Mouse (Mus musculus): Measurements from ENCODE around the gene Tbcc.

The Tbcc gene

GRCm38 (mm10) chr17:46912331-46912730 lies 21.8 kb downstream of the Tbcc start:
- peak; percentile 86 for DNase-seq

- no peak for DNase-seq
Measured at GRCm38 (mm10) chr17:46915129-46915528, 24.6 kb downstream of the Tbcc start.

- DNase-seq = no peak
Measured at GRCm38 (mm10) chr17:46918951-46919350, 28.5 kb downstream of the Tbcc start.

DNA sequence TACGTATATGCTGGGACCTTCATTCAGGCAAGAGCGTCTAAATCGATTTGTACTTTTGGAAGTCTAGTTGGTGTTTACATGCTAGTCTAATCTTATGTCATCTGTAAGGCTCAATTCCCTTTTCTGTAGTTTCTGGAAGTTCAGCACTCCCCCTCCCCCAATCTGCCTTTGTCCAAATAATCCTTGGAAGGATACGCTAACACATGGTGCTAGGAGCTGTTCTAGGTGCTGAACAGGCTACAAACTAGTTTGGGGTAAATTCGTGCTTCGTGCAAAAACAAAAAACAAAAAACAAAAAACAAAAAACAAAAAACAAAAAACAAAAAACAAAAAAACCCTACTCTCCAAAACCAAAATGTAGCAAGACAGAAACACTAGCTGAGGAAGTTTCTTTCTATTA lies 30.4 kb downstream of the Tbcc start:
- no peak for DNase-seq

GRCm38 (mm10) chr17:46926192-46926591 lies 35.7 kb downstream of the Tbcc start:
- DNase-seq = peak; percentile 83

GRCm38 (mm10) chr17:46926941-46927340 lies 36.5 kb downstream of the Tbcc start:
- no peak for DNase-seq

DNA sequence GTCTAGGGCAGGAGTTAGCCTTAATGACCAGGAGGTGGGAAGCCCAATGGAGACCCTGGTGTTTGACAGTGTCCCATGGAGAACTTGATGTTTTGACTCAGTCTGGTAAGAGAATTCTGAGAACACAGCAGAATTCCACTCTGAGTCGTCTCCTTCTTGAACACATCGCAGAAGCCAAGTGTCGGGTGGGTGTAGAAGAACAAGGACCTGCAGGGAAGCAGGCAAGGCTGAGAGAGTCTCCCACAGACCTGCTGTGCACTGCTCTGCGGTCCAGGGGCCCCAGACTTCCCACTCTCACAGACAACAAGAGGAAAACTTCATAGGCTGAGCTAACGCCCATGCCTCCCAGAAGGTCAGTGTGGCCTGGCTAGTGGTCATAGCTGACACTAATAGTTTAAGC lies 37.3 kb downstream of the Tbcc start:
- DNase-seq = no peak

- no peak for DNase-seq
Measured at GRCm38 (mm10) chr17:46929277-46929676, 38.8 kb downstream of the Tbcc start.

GRCm38 (mm10) chr17:46929897-46930296 lies 39.4 kb downstream of the Tbcc start:
- DNase-seq = no peak

- DNase-seq = no peak
Measured at GRCm38 (mm10) chr17:46932961-46933360, 42.5 kb downstream of the Tbcc start.

DNA sequence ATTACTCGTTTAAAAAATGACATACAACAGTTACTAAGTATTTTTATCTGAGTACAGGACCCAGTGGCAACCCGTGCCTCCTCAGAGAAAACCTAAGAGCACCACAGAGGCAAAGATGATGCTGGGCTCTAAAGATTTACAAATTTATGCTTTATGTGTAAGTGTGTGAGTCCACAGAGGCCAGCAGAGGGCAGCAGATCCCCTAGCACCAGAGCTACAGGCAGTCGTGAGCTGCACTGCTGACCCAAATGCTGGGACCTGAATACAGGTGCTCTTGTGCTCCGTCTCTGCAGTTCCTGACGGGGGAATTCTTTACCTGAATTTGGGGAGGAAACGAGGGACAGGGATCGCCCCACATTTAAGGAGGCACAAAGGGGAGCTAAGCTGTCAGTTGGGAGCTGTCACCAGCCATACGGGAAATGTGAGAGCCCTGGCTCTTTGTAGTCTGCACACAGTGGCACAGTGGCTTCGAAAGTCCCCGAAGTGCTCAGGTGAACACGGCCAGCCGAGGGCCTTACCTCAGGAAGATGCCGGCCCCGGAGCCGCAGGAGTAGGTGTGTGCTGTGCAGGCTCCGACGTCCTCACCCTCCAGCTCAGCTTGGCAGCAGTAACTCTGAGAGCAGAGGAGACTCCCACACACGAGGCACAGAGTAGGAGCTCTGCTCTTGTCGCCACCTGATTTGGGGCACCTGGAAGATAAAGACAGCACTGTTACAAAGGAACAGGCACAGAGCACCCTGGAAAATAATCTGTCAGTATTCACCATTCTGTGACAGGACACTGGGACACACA lies 43.3 kb downstream of the Tbcc start:
- DNase-seq = peak; percentile 71

DNA sequence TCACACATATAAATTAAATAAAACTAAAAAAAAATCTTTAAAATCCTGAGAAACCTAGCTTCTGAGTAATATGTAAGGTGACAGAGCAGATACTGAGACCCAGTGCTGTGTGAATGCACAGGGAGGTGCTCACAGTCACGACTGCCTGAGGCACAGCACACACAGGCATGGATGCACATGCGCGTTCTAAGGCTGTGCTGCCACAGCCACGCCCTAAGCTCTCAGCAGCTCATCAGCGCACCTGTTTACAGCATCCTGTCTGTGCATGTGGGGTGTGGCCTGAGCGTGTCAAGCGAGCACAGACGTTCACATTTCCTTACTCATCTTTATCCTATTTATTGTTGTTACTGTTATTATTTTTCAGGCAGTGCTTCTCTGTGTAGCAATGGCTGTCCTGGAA lies 50.0 kb downstream of the Tbcc start:
- DNase-seq = no peak
